Mouse (Mus musculus) forebrain, embryonic 14.5 days (tissue): ENCODE data around the gene Cavin4. TPM values are rescaled to one million over a fixed set of nuclear protein-coding genes. Genes with fewer than 3 reads are reported as not detected.

Source experiments
- polyA plus RNA-seq: library from polyadenylated mRNA; unstranded; fragments of >200 nt; fragmentation: Nextera tagmentation; extraction: Ambion mirVana; gene quantifications from 2 replicates; pipeline ENCODE4 v1.2.1, GENCODE M21; 2014

Gene Cavin4
- polyA plus RNA-seq, 1 experiment from 2014 or later = 1.1 TPM

Other genes with a start within 250 kb of the Cavin4 start
- 55.6 and 61.4 TPM in 2 replicates for gene Tex10, start 190.1 kb upstream of the Cavin4 start, polyA plus RNA-seq
- 46.6 and 47.7 TPM in 2 replicates for gene Msantd3, start 123.6 kb upstream of the Cavin4 start, polyA plus RNA-seq
- gene Tmeff1, start 78.3 kb upstream of the Cavin4 start, polyA plus RNA-seq = 126 and 168 TPM in 2 replicates